Comparison of ENCODE assay signal across 8 mouse cellular contexts in genomic region chr10:81385603-81386306, GRCm38 (mm10). TPM values are rescaled to one million over a fixed set of nuclear protein-coding genes. Genes with fewer than 3 reads are reported as not detected.
DNase-seq lines count a peak whose midpoint lies in the region; ATAC-seq and TF ChIP-seq lines count a peak whose summit lies in the region.

No protein-coding gene starts in this region.

- H3K4me3 ChIP-seq in heart, embryonic 12.5 days = peak overlapping the region; percentile 70; the same call in 1 of the 2 replicates
- peak overlapping the region; percentile 77 to 86; a peak in 3 of 4 replicates for H3K4me3 ChIP-seq in ES-E14 (ENCODE audit: insufficient read depth in 1 of 2, low read depth in 1 of 2, low read length in 2 of 2, poor library complexity in 1 of 2, severe bottlenecking in 1 of 2)
- no peak overlapping the region; the same call in 1 of the 2 replicates for H3K4me3 ChIP-seq in forebrain, embryonic 14.5 days (ENCODE audit: low read depth, low read length)
- peak overlapping the region; percentile 74 for H3K4me3 ChIP-seq in liver, postnatal 0 days (ENCODE audit: low read depth, low read length)

- no peak for ATAC-seq in heart, embryonic 12.5 days (ENCODE audit: insufficient number of reproducible peaks, low FRiP score)
- no peak for ATAC-seq in forebrain, embryonic 14.5 days
- ATAC-seq in liver, postnatal 0 days = no peak
- ATAC-seq in CD4-positive, CD25-positive, alpha-beta regulatory T cell, adult 4 months = no peak

- no peak for TF ChIP-seq CTCF in liver, postnatal 0 days (IDR thresholded peaks at IDR 0.05; ENCODE audit: low read depth)

- WGBS in heart, embryonic 12.5 days = 77% methylated on average over 22 of the region's 22 CpGs
- 83% methylated on average over 22 of the region's 22 CpGs for WGBS in forebrain, embryonic 14.5 days
- 70% methylated on average over 22 of the region's 22 CpGs for WGBS in liver, postnatal 0 days (ENCODE audit: insufficient replicate concordance)

- H3K4me2 ChIP-seq in heart, embryonic 12.5 days = peak overlapping the region; percentile 86
- H3K4me2 ChIP-seq in forebrain, embryonic 14.5 days (ENCODE audit: low read length) = peak overlapping the region; percentile 79
- H3K4me2 ChIP-seq in liver, postnatal 0 days (ENCODE audit: low read depth, low read length) = peak overlapping the region; percentile 75

- no peaks in the 10 kb centered on the region for H3K27me3 ChIP-seq in heart, embryonic 12.5 days (replicated peaks)
- H3K27me3 ChIP-seq in forebrain, embryonic 14.5 days (replicated peaks; ENCODE audit: control insufficient read depth, insufficient read depth, low read length) = no peaks in the 10 kb centered on the region
- H3K27me3 ChIP-seq in liver, postnatal 0 days (ENCODE audit: insufficient read depth, low read length) = no peaks in the 10 kb centered on the region

- H3K36me3 ChIP-seq in heart, embryonic 12.5 days = peaks cover 34% of the 10 kb centered on the region
- H3K36me3 ChIP-seq in ES-E14 (ENCODE audit: control insufficient read depth, insufficient read depth, low read length, poor library complexity, severe bottlenecking) = peaks cover 35% of the 10 kb centered on the region
- peaks cover 36% of the 10 kb centered on the region for H3K36me3 ChIP-seq in forebrain, embryonic 14.5 days (ENCODE audit: control insufficient read depth, insufficient read depth, low read length)
- H3K36me3 ChIP-seq in liver, postnatal 0 days (replicated peaks; ENCODE audit: insufficient read depth, low read length) = peaks cover 24% of the 10 kb centered on the region

- TF ChIP-seq EP300 in liver, postnatal 0 days (IDR thresholded peaks at IDR 0.05; ENCODE audit: low read depth) = no peak

- no peak overlapping the region for H3K27ac ChIP-seq in heart, embryonic 12.5 days (ENCODE audit: poor library complexity, severe bottlenecking)
- H3K27ac ChIP-seq in ES-E14 (ENCODE audit: insufficient read depth, low read depth, low read length, poor library complexity, severe bottlenecking) = no peak overlapping the region
- H3K27ac ChIP-seq in forebrain, embryonic 14.5 days (ENCODE audit: low read depth, low read length) = no peak overlapping the region
- H3K27ac ChIP-seq in liver, postnatal 0 days (ENCODE audit: low read depth) = no peak overlapping the region

- H3K9ac ChIP-seq in heart, embryonic 12.5 days = 0 out of 2 replicates have a peak overlapping the region, but pooled peaks have one; percentile 78
- peak overlapping the region; percentile 93; the same call in 1 of the 2 replicates for H3K9ac ChIP-seq in ES-E14 (ENCODE audit: insufficient read depth, low read depth, low read length, poor library complexity, severe bottlenecking)
- H3K9ac ChIP-seq in forebrain, embryonic 14.5 days (ENCODE audit: low read length) = 0 out of 2 replicates have a peak overlapping the region, but pooled peaks have one; percentile 77
- H3K9ac ChIP-seq in liver, postnatal 0 days (replicated peaks) = peak overlapping the region; percentile 89; the same call in 1 of the 2 replicates

- peaks cover 40% of the 10 kb centered on the region for H3K4me1 ChIP-seq in heart, embryonic 12.5 days (replicated peaks)
- H3K4me1 ChIP-seq in ES-E14 (ENCODE audit: control insufficient read depth in 2 of 2, insufficient read depth in 2 of 2, low read length in 2 of 2, poor library complexity in 1 of 2) = peaks cover 0 to 11% of the 10 kb centered on the region in 2 experiments; a peak in 2 of 4 replicates
- peaks cover 7% of the 10 kb centered on the region for H3K4me1 ChIP-seq in forebrain, embryonic 14.5 days (ENCODE audit: control insufficient read depth, insufficient read depth, low read length)
- H3K4me1 ChIP-seq in liver, postnatal 0 days (ENCODE audit: insufficient read depth) = peaks cover 29% of the 10 kb centered on the region

- in situ Hi-C loops in ES-E14 (cut with MboI; ENCODE audit: low sequenced_read_pairs in 2 of 2, unreplicated experiment in 2 of 2) = no loop called here

- no peak for DNase-seq in heart, adult 8-10 months (ENCODE audit: low spot score)
- DNase-seq in ES-E14 (ENCODE audit: low read depth, low spot score) = no peak
- no peak for DNase-seq in forebrain, embryonic 14.5 days (ENCODE audit: low spot score)
- no peak for DNase-seq in liver, postnatal 0 days
- no peak for DNase-seq in c-Kit-positive CD71-positive TER-119-positive erythroid progenitor cells, embryonic 14.5 days (ENCODE audit: low spot score)
- no peak for DNase-seq in urinary bladder, postnatal 14 days (ENCODE audit: low spot score)

- no peaks in the 10 kb centered on the region for H3K9me3 ChIP-seq in heart, embryonic 12.5 days (replicated peaks)
- H3K9me3 ChIP-seq in ES-E14 (ENCODE audit: control insufficient read depth, insufficient read depth, low read depth, low read length) = no peaks in the 10 kb centered on the region
- no peaks in the 10 kb centered on the region for H3K9me3 ChIP-seq in forebrain, embryonic 14.5 days (replicated peaks; ENCODE audit: control insufficient read depth, low read length)
- H3K9me3 ChIP-seq in liver, postnatal 0 days (ENCODE audit: low read length) = no peaks in the 10 kb centered on the region

TF ChIP-seq in ES-E14, 5 proteins besides CTCF, POLR2A, EP300 and RAD21:
- TF ChIP-seq ZNF384 (IDR thresholded peaks at IDR 0.05; ENCODE audit: low read depth, low read length) (no peak), MAFK (IDR thresholded peaks at IDR 0.05; ENCODE audit: insufficient read depth, low read depth, low read length) (no peak), HCFC1 (IDR thresholded peaks at IDR 0.05; ENCODE audit: borderline replicate concordance, insufficient read depth, low read length) (no peak), ZC3H11A (IDR thresholded peaks at IDR 0.05; ENCODE audit: borderline replicate concordance, low read depth, low read length) (no peak), CHD2 (IDR thresholded peaks at IDR 0.05; ENCODE audit: low read depth, low read length) (no peak)

RNA-seq across cellular contexts. Expression of gene Gm48551, which starts 1.5 kb away (rescaled TPM):
- polyA plus RNA-seq in heart, embryonic 12.5 days (2016; fragmentation: Nextera tagmentation; extraction: Ambion mirVana) = 1.9 and 2.2 TPM in 2 replicates
- 1 to 10 TPM in 2 of 4 experiments, under 1 TPM in 2; 0.73 to 1.3 (median 1.0) TPM for total RNA-seq in heart, adult 8-10 months (2022)
- 1.1 and 1.8 TPM in 2 replicates for total RNA-seq in ES-E14 (2012; rRNA removed)
- 3.6 and 4.8 TPM in 2 replicates for polyA plus RNA-seq in forebrain, embryonic 14.5 days (2014; fragmentation: Nextera tagmentation; extraction: Ambion mirVana)
- 0.40 and 0.70 TPM in 2 replicates for polyA plus RNA-seq in liver, postnatal 0 days (2015; fragmentation: Nextera tagmentation; extraction: Ambion mirVana)
- 1 to 10 TPM; 2.2 to 3.7 TPM for polyA plus RNA-seq in CD4-positive, CD25-positive, alpha-beta regulatory T cell, adult 4 months (2017; shearing (Covaris generic))

RNA-seq across cellular contexts. Expression of gene Dohh, which starts 1.5 kb away (rescaled TPM):
- polyA plus RNA-seq in heart, embryonic 12.5 days (2016; fragmentation: Nextera tagmentation; extraction: Ambion mirVana) = 66.7 and 66.9 TPM in 2 replicates
- 10 to 100 TPM; 49.1 to 55.0 (median 53.8) TPM for total RNA-seq in heart, adult 8-10 months (2022)
- total RNA-seq in ES-E14 (2012; rRNA removed) = 168 and 183 TPM in 2 replicates
- polyA plus RNA-seq in forebrain, embryonic 14.5 days (2014; fragmentation: Nextera tagmentation; extraction: Ambion mirVana) = 78.7 and 78.8 TPM in 2 replicates
- polyA plus RNA-seq in liver, postnatal 0 days (2015; fragmentation: Nextera tagmentation; extraction: Ambion mirVana) = 39.3 and 42.1 TPM in 2 replicates
- 10 to 100 TPM in 1 of 2 experiments, 1 to 10 TPM in 1; 9.4 to 13.9 TPM for polyA plus RNA-seq in CD4-positive, CD25-positive, alpha-beta regulatory T cell, adult 4 months (2017; shearing (Covaris generic))

RNA-seq across cellular contexts. Expression of gene Gm48552, which starts 3.0 kb away (rescaled TPM):
- polyA plus RNA-seq in heart, embryonic 12.5 days (2016; fragmentation: Nextera tagmentation; extraction: Ambion mirVana) = 1.2 and 1.8 TPM in 2 replicates
- under 1 TPM in 2 of 4 experiments, not detected in 2; 0.50 to 0.72 TPM for total RNA-seq in heart, adult 8-10 months (2022)
- total RNA-seq in ES-E14 (2012; rRNA removed) = 2.5 and 2.7 TPM in 2 replicates
- polyA plus RNA-seq in forebrain, embryonic 14.5 days (2014; fragmentation: Nextera tagmentation; extraction: Ambion mirVana) = 0.65 and 0.69 TPM in 2 replicates
- polyA plus RNA-seq in liver, postnatal 0 days (2015; fragmentation: Nextera tagmentation; extraction: Ambion mirVana) = not detected in 2 replicates
- 1 to 10 TPM in 1 of 2 experiments, under 1 TPM in 1; 0.71 to 2.3 TPM for polyA plus RNA-seq in CD4-positive, CD25-positive, alpha-beta regulatory T cell, adult 4 months (2017; shearing (Covaris generic))

RNA-seq across cellular contexts. Expression of gene Smim24, which starts 7.1 kb away (rescaled TPM):
- 2.9 and 4.3 TPM in 2 replicates for polyA plus RNA-seq in heart, embryonic 12.5 days (2016; fragmentation: Nextera tagmentation; extraction: Ambion mirVana)
- 1 to 10 TPM; 1.4 to 2.4 (median 1.9) TPM for total RNA-seq in heart, adult 8-10 months (2022)
- total RNA-seq in ES-E14 (2012; rRNA removed) = 1.7 TPM in 2 replicates
- 1.5 and 2.0 TPM in 2 replicates for polyA plus RNA-seq in forebrain, embryonic 14.5 days (2014; fragmentation: Nextera tagmentation; extraction: Ambion mirVana)
- polyA plus RNA-seq in liver, postnatal 0 days (2015; fragmentation: Nextera tagmentation; extraction: Ambion mirVana) = 1.7 and 2.0 TPM in 2 replicates
- 10 to 100 TPM in 1 of 2 experiments, 1 to 10 TPM in 1; 9.0 to 10.8 TPM for polyA plus RNA-seq in CD4-positive, CD25-positive, alpha-beta regulatory T cell, adult 4 months (2017; shearing (Covaris generic))

RNA-seq across cellular contexts. Expression of gene Fzr1, which starts 7.4 kb away (rescaled TPM):
- polyA plus RNA-seq in heart, embryonic 12.5 days (2016; fragmentation: Nextera tagmentation; extraction: Ambion mirVana) = 96.4 and 99.5 TPM in 2 replicates
- total RNA-seq in heart, adult 8-10 months (2022) = 10 to 100 TPM; 25.9 to 39.0 (median 32.2) TPM
- total RNA-seq in ES-E14 (2012; rRNA removed) = 63.0 and 94.5 TPM in 2 replicates
- 101 and 109 TPM in 2 replicates for polyA plus RNA-seq in forebrain, embryonic 14.5 days (2014; fragmentation: Nextera tagmentation; extraction: Ambion mirVana)
- polyA plus RNA-seq in liver, postnatal 0 days (2015; fragmentation: Nextera tagmentation; extraction: Ambion mirVana) = 69.7 and 74.6 TPM in 2 replicates
- polyA plus RNA-seq in CD4-positive, CD25-positive, alpha-beta regulatory T cell, adult 4 months (2017; shearing (Covaris generic)) = 10 to 100 TPM; 12.3 to 16.4 TPM
